Comparison of ENCODE assay signal across 26 mouse cellular contexts in the genomic region with DNA sequence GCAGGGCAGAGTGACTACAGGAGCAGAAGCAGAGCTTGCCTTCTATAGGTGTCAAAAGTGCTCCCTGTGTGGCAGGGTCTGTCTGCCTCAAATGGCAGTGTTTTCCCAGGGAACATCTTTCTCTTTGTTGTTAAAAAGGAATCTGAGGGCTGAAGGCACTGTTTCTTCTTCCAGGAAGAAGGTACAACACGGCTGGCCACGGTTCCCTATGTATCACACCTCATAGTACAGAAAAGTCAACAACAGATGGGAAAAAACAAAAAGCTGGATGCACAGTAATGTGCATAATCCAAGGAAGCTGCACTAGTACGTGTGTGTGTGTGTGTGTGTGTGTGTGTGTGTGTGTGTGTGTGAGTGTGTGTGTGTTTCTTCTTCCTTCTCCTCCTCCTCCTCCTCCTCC.
"Had no signal": no experiment of that assay in that cellular context is flagged by ENCODE, and none has a peak within 500 bp of the region (broad histone marks: within the 10 kb centered on the region; RNA-seq: fewer than 3 reads in every experiment).

No protein-coding gene starts in this region.

- H3K4me2 ChIP-seq: heart, embryonic 13.5 days; heart, embryonic 15.5 days; hindbrain, embryonic 13.5 days; hindbrain, embryonic 15.5 days; kidney, embryonic 15.5 days; limb, embryonic 13.5 days; limb, embryonic 15.5 days; liver, embryonic 12.5 days had no signal

- DNase-seq: gastrocnemius, postnatal 14 days; gastrocnemius, postnatal 36 days; heart, adult 18-20 months; heart, postnatal 14 days; heart, postnatal 36 days; kidney, adult 11 months; kidney, adult 2 months; kidney, adult 9 months; kidney, postnatal 14 days; kidney, postnatal 36 days; layer of hippocampus, adult 9-11 months; layer of hippocampus, postnatal 36 days; left cerebral cortex, postnatal 4 days had no signal

- H3K4me3 ChIP-seq: heart, embryonic 10.5 days; heart, embryonic 13.5 days; heart, embryonic 15.5 days; hindbrain, embryonic 13.5 days; hindbrain, embryonic 15.5 days; kidney, embryonic 15.5 days; limb, embryonic 13.5 days; limb, embryonic 15.5 days; liver, embryonic 12.5 days had no signal

- ATAC-seq: hindbrain, postnatal 0 days; intestine, embryonic 16.5 days; liver, embryonic 12.5 days had no signal

- H3K4me1 ChIP-seq: heart, embryonic 10.5 days; heart, embryonic 13.5 days; heart, embryonic 15.5 days; hindbrain, embryonic 13.5 days; hindbrain, embryonic 15.5 days; kidney, embryonic 15.5 days; limb, embryonic 13.5 days; limb, embryonic 15.5 days; liver, embryonic 12.5 days had no signal

- H3K9ac ChIP-seq: heart, embryonic 13.5 days; heart, embryonic 15.5 days; hindbrain, embryonic 13.5 days; hindbrain, embryonic 15.5 days; kidney, embryonic 15.5 days; limb, embryonic 13.5 days; limb, embryonic 15.5 days; liver, embryonic 12.5 days; liver, embryonic 14.5 days had no signal

- H3K9me3 ChIP-seq: heart, embryonic 10.5 days; heart, embryonic 13.5 days; heart, embryonic 15.5 days; hindbrain, embryonic 13.5 days; hindbrain, embryonic 15.5 days; kidney, embryonic 15.5 days; limb, embryonic 13.5 days; limb, embryonic 15.5 days; liver, embryonic 12.5 days had no signal

- H3K27ac ChIP-seq: heart, embryonic 10.5 days; heart, embryonic 13.5 days; heart, embryonic 15.5 days; hindbrain, embryonic 13.5 days; hindbrain, embryonic 15.5 days; hindbrain, postnatal 0 days; kidney, embryonic 15.5 days; kidney, postnatal 0 days; limb, embryonic 13.5 days; limb, embryonic 15.5 days; liver, embryonic 12.5 days; liver, embryonic 14.5 days had no signal

- H3K27me3 ChIP-seq: heart, embryonic 13.5 days; heart, embryonic 15.5 days; hindbrain, embryonic 13.5 days; hindbrain, embryonic 15.5 days; kidney, embryonic 15.5 days; limb, embryonic 13.5 days; limb, embryonic 15.5 days; liver, embryonic 12.5 days had no signal

- H3K36me3 ChIP-seq: heart, embryonic 10.5 days; heart, embryonic 13.5 days; heart, embryonic 15.5 days; hindbrain, embryonic 13.5 days; hindbrain, embryonic 15.5 days; kidney, embryonic 15.5 days; limb, embryonic 13.5 days; limb, embryonic 15.5 days; liver, embryonic 12.5 days had no signal
